Mouse (Mus musculus) stomach, postnatal 0 days (tissue): ENCODE data around the gene Tenm4.

Experiments used
- CTCF ChIP-seq: IDR thresholded peaks from 2 replicates; pipeline ENCODE4 v1.5.1; 2016; ENCODE audit warnings: antibody characterized with exemption, low read depth, mild to moderate bottlenecking, moderate library complexity
- EP300 ChIP-seq: optimal IDR thresholded peaks from 2 replicates; pipeline ENCODE3; 2016; ENCODE audit warnings: antibody characterized with exemption

DNA sequence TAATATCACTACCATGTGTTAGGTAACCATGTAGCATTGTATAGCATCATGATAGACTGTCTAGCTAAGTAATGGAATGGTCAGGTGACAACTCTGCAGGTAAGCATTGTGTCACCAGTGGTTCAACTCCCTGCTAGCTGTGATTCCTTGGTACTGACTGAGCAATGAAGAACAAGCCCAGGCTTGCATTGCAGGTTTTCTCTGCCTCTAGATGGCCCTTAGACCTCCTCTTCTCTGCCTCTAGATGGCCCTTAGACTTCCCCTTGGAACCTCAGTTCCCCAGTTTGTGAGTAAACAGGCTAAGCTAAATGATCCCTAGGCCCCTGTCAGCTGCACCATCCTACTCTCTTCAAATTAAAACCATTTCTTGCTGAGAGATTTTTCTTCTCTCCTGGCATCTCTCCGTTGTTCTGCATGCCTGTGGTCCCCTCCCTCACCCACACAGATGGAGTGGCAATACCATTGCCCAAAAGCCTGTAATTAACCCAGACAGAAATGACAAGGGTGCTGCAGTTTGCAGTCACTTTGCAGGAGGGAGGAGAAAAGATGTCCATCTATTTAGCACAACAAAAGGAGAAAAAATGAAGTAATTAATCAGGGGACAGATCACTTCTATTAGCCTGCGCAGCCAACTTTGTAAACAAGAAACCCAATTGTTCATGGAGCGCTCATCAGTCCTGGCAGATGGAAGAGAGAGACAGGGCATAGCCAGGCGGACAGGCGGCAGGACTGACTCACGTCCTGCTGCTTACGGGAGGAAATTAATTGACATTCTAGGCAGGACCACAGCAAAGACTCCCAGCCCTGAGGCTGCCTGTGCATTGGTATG, 694.1 kb downstream of the Tenm4 start:
- TF ChIP-seq EP300: no peak
- TF ChIP-seq CTCF: no peak
